Mouse (Mus musculus) stomach, embryonic 16.5 days (tissue): ENCODE measurements around the gene Hist1h2aa. TPM values are rescaled to one million over a fixed set of nuclear protein-coding genes. Genes with fewer than 3 reads are reported as not detected.

ENCODE experiments used
- ATAC-seq: fragments of 200-750 bp; cut with Nextera tagmentation; 2 replicates; pipeline ENCODE4 v1.8.0; 2017; ENCODE audit warnings: moderate number of reproducible peaks, moderate TSS enrichment; ENCODE audit not compliant: insufficient read depth, low FRiP score
- H3K27ac ChIP-seq: fragments of 300-500 bp; sonication (generic); 2 replicates; pipeline ENCODE4 v1.5.1; 2014; ENCODE audit warnings: low read length
- H3K27me3 ChIP-seq: fragments of 300-500 bp; sonication (generic); 2 replicates; pipeline ENCODE4 v1.6.1; 2014; ENCODE audit warnings: low read length, control low read depth, mixed read lengths; ENCODE audit not compliant: control insufficient read depth, insufficient read depth
- H3K36me3 ChIP-seq: fragments of 300-500 bp; sonication (generic); 2 replicates; pipeline ENCODE4 v1.6.1; 2014; ENCODE audit warnings: low read length; ENCODE audit not compliant: control insufficient read depth, insufficient read depth
- H3K4me1 ChIP-seq: fragments of 300-500 bp; sonication (generic); 2 replicates; pipeline ENCODE4 v1.6.1; 2014; ENCODE audit warnings: low read length, control low read depth, mixed read lengths; ENCODE audit not compliant: control insufficient read depth, insufficient read depth
- H3K4me2 ChIP-seq: fragments of 300-500 bp; sonication (generic); 2 replicates; pipeline ENCODE4 v1.6.1; 2014; ENCODE audit warnings: low read depth, low read length, mixed read lengths
- H3K4me3 ChIP-seq: fragments of 300-500 bp; sonication (generic); replicated peaks from 2 replicates; pipeline ENCODE4 v1.5.1; 2014; ENCODE audit warnings: mild to moderate bottlenecking, low read length
- H3K9ac ChIP-seq: fragments of 300-500 bp; sonication (generic); 2 replicates; pipeline ENCODE4 v1.6.1; 2014; ENCODE audit warnings: low read length
- H3K9me3 ChIP-seq: fragments of 300-500 bp; sonication (generic); replicated peaks from 2 replicates; pipeline ENCODE4 v1.6.1; 2016; ENCODE audit warnings: low read length, control low read depth; ENCODE audit not compliant: control insufficient read depth
- WGBS: fragments of 180-500 bp; shearing (Covaris S2); extraction: QIAGEN DNeasy Blood & Tissue Kit; methylation state at CpG from one replicate; pipeline ENCODE4 v1.1.7; 2014; 5-methylcytosine and 5-hydroxymethylcytosine counted together
- polyA plus RNA-seq: library from polyadenylated mRNA; unstranded; fragments of >200 nt; fragmentation: Nextera tagmentation; extraction: Ambion mirVana; gene quantifications from 2 replicates; pipeline ENCODE4 v1.2.1, GENCODE M21; 2015

Gene Hist1h2aa
- not detected in 2 replicates for polyA plus RNA-seq

DNA sequence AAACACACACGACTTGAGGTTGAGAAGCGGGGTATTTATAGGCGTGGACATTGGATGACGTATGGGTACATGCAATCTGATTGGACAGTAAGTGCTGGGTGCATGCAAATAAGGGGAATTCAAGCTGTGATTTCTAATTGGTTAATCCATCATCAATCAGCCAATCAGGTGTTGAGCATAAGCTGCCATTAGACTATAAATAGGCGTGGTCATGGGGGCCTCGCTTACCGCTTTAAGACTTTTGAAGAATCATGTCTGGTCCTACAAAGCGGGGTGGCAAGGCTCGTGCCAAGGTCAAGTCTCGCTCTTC lies at the start of gene Hist1h2aa:
Gene Hist1h2aa, plus strand, starts transcription at position 252 of the 310 bp plus-strand sequence.
- H3K4me3 ChIP-seq: no peak within 1 kb of the TSS
- H3K4me1 ChIP-seq: no peaks in the 10 kb centered on the region
- no peak within 1 kb of the TSS for H3K9ac ChIP-seq
- no peaks in the 10 kb centered on the region for H3K9me3 ChIP-seq
- H3K36me3 ChIP-seq: no peaks in the 10 kb centered on the region
- H3K27ac ChIP-seq: no peak within 1 kb of the TSS
- H3K4me2 ChIP-seq: no peak within 1 kb of the TSS
- ATAC-seq: no peak
- WGBS: 91% methylated on average over 10 of the region's 10 CpGs
- no peaks in the 10 kb centered on the region for H3K27me3 ChIP-seq

DNA sequence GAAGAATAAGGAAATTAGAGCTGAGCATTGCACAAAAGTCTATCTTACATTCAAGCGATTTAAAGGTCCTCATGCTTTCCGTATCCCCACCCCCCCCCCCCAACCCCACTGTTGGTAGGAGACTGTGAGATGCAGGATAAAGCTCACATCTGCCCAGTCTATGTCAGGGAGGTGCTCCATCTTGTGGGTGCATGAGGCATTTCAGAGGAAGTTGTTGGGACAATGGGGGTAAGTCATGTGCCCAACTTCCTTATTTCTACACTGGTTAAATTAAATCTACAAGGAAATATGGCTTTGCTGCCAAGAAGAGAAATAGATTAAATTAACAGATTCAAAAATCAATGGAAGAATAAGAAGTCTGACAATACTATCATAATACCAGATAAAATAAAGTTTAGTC lies 48.7 kb upstream of the Hist1h2aa start:
- 35% methylated on average over 2 of the region's 2 CpGs for WGBS
- Histone ChIP-seq H3K27ac (no peak overlapping the region), H3K4me1 (no peaks in the 10 kb centered on the region), H3K4me2 (no peak overlapping the region), H3K4me3 (no peak overlapping the region), H3K36me3 (no peaks in the 10 kb centered on the region), H3K9ac (no peak overlapping the region), H3K9me3 (no peaks in the 10 kb centered on the region), H3K27me3 (no peaks in the 10 kb centered on the region)
- no peak for ATAC-seq

DNA sequence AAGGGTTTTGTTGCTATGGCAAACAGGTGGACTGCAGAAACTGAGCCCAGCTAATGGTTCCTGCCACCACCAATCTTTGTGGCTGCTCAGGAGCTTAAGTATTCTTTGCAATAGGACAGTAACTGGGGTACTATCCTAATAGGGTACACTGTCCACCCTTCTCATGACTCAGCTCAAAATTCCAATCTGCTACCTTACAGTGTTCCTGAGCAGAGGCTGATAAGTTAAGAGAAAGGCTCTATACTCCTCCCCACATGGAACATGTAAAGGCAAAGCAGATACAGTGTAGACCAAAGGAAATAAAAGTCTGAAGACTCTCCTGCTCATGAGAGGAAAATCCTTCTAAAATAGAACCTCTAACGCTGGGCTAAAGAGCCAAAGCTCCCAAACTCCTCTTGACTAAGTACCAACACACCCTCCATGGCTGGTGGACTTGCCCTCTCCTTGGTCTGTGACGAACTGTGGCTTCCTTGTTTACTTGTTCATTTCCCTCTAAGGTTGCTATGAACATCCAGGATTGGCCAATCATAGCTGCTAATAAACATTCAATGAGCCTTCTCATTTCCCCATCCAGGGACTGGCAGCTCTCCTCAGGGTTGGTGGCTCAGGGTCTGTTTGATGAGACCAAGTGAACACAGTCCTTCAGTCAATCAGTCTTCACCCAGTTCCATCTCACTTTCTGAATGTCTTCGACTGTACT lies 47.1 kb upstream of the Hist1h2aa start:
- no peaks in the 10 kb centered on the region for H3K4me1 ChIP-seq
- no peak overlapping the region for H3K4me2 ChIP-seq
- H3K27ac ChIP-seq: no peak overlapping the region
- H3K36me3 ChIP-seq: no peaks in the 10 kb centered on the region
- 76% methylated on average over 3 of the region's 3 CpGs for WGBS
- ATAC-seq: no peak
- no peak overlapping the region for H3K4me3 ChIP-seq
- no peak overlapping the region for H3K9ac ChIP-seq
- no peaks in the 10 kb centered on the region for H3K9me3 ChIP-seq
- no peaks in the 10 kb centered on the region for H3K27me3 ChIP-seq

GRCm38 (mm10) chr13:23889011-23889605 lies 45.2 kb upstream of the Hist1h2aa start:
- 36% methylated on average over 6 of the region's 6 CpGs for WGBS
- no peak overlapping the region for H3K27ac ChIP-seq
- no peak overlapping the region for H3K4me3 ChIP-seq
- H3K4me2 ChIP-seq: no peak overlapping the region
- no peaks in the 10 kb centered on the region for H3K4me1 ChIP-seq
- no peak overlapping the region for H3K9ac ChIP-seq
- H3K27me3 ChIP-seq: no peaks in the 10 kb centered on the region
- H3K36me3 ChIP-seq: no peaks in the 10 kb centered on the region
- H3K9me3 ChIP-seq: no peaks in the 10 kb centered on the region
- ATAC-seq: no peak

GRCm38 (mm10) chr13:23892592-23893268 lies 41.5 kb upstream of the Hist1h2aa start:
- no peaks in the 10 kb centered on the region for H3K9me3 ChIP-seq
- ATAC-seq: no peak
- no peak overlapping the region for H3K27ac ChIP-seq
- no peaks in the 10 kb centered on the region for H3K36me3 ChIP-seq
- no peak overlapping the region for H3K4me2 ChIP-seq
- no peak overlapping the region for H3K9ac ChIP-seq
- 35% methylated on average over 9 of the region's 9 CpGs for WGBS
- no peak overlapping the region for H3K4me3 ChIP-seq
- H3K27me3 ChIP-seq: no peaks in the 10 kb centered on the region
- H3K4me1 ChIP-seq: no peaks in the 10 kb centered on the region

GRCm38 (mm10) chr13:23893269-23893593 lies 41.0 kb upstream of the Hist1h2aa start:
- H3K27me3 ChIP-seq: no peaks in the 10 kb centered on the region
- no peaks in the 10 kb centered on the region for H3K9me3 ChIP-seq
- ATAC-seq: no peak
- no peaks in the 10 kb centered on the region for H3K4me1 ChIP-seq
- H3K9ac ChIP-seq: no peak overlapping the region
- H3K36me3 ChIP-seq: no peaks in the 10 kb centered on the region
- H3K27ac ChIP-seq: no peak overlapping the region
- no peak overlapping the region for H3K4me2 ChIP-seq
- WGBS: 40% methylated on average over 4 of the region's 4 CpGs
- no peak overlapping the region for H3K4me3 ChIP-seq

DNA sequence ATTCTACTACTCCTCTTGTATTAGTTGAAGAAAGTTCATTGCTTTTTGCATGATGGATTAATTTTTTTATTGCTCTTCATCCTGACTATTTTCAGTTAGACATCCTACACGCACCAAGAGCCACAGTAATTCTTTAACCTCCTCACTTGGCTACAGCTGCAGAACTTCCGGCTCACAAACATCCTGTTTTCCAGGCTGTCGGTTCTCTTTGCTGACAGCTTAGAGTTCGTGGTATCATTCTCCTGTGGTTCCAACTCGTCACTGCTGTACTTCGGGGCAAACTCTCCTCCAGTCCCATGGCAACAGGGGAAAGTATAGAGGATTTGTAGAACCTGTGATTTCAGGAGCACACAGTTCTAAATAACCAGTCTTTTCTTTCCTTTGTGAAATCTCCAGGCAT lies 36.0 kb upstream of the Hist1h2aa start:
- Histone ChIP-seq H3K27me3 (no peaks in the 10 kb centered on the region), H3K4me1 (no peaks in the 10 kb centered on the region), H3K4me2 (no peak overlapping the region), H3K4me3 (no peak overlapping the region), H3K36me3 (no peaks in the 10 kb centered on the region), H3K9me3 (no peaks in the 10 kb centered on the region), H3K27ac (no peak overlapping the region), H3K9ac (no peak overlapping the region)
- ATAC-seq: no peak
- 41% methylated on average over 6 of the region's 6 CpGs for WGBS

DNA sequence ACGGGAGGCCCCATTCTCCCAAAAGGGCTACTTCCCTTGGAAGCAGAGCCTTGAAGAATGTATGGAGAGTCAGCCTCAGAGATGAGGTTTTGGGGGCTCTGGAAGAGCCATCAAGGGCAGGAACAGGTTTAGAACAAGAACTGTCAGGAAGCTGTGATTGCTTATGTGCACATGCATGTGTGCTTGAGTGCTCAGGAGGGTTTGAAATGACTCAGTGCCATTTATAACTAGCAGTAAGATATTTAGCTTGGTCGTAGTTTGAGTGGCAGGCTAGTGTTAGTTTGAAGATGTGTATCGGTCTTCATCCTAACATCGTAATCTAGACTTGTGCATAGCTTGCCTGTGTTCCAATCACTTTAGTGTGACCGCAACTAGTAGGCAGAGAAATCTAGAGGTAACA lies 27.4 kb upstream of the Hist1h2aa start:
- no peaks in the 10 kb centered on the region for H3K27me3 ChIP-seq
- no peak for ATAC-seq
- no peaks in the 10 kb centered on the region for H3K4me1 ChIP-seq
- H3K9ac ChIP-seq: no peak overlapping the region
- no peak overlapping the region for H3K4me2 ChIP-seq
- 94% methylated on average over 5 of the region's 5 CpGs for WGBS
- no peak overlapping the region for H3K27ac ChIP-seq
- no peak overlapping the region for H3K4me3 ChIP-seq
- no peaks in the 10 kb centered on the region for H3K9me3 ChIP-seq
- H3K36me3 ChIP-seq: no peaks in the 10 kb centered on the region

- no peaks in the 10 kb centered on the region for H3K27me3 ChIP-seq
- no peak overlapping the region for H3K4me2 ChIP-seq
- 75% methylated on average over 5 of the region's 5 CpGs for WGBS
- ATAC-seq: no peak
- no peaks in the 10 kb centered on the region for H3K9me3 ChIP-seq
- no peak overlapping the region for H3K9ac ChIP-seq
- H3K4me3 ChIP-seq: no peak overlapping the region
- H3K4me1 ChIP-seq: no peaks in the 10 kb centered on the region
- H3K36me3 ChIP-seq: no peaks in the 10 kb centered on the region
- H3K27ac ChIP-seq: no peak overlapping the region
Measured at GRCm38 (mm10) chr13:23910121-23910520, 24.1 kb upstream of the Hist1h2aa start.
